Mouse (Mus musculus) right cerebral cortex, postnatal 36 days (tissue): ENCODE results near the gene Map3k4.
"Not testable (repeated sequence)": the region's sequence is repeated elsewhere in the genome, so short reads cannot be mapped to it uniquely, and the experiment has no call there.

Source experiments
- DNase-seq, 2 experiments: peaks; one replicate each; pipeline ENCODE4 v3.0.0; 2022; ENCODE audit warnings: low spot score in 2 of 2, mixed read lengths in 1 of 2

Gene Map3k4

DNA sequence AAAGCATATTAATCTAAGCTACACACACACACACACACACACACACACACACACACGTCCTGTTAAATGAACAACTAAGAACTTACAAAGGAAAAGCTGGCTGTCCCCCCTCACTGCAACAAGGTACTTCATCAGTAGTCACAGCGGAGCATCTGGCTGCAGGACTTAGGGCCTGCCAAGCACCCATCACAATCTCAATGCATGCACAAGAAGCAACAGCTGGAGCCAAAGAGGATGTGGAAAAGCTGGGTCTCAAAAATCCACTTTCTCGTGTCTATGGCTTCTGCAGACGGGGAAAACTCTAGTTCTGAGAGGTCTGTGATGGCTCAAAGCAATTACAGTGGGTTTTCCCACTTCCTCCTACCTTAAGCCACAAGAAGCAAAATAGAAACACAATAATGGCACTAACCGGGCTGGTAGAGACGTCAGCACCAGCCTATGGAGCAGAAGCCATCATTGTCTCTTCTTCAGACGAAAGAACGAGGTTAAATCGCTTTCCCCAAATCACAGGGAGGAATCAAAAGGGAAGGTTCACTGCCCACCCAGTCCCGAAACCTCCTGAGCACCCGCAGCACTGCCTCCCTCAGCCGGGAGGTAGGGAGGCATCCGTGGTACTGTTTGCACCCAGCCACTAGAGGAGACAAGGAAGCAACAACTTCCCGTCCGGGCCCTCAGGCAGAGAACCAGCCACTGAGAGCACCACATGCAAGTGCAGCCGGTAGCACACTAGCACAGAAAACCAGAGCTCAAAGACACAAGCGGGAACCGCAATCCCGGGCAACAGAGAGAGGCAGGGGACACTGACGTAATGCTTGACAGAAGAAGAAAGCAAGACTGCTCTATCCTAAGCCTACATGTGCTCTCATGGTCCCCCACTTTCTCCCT is 11.1 kb downstream of the Map3k4 start:
- no peak for DNase-seq

DNA sequence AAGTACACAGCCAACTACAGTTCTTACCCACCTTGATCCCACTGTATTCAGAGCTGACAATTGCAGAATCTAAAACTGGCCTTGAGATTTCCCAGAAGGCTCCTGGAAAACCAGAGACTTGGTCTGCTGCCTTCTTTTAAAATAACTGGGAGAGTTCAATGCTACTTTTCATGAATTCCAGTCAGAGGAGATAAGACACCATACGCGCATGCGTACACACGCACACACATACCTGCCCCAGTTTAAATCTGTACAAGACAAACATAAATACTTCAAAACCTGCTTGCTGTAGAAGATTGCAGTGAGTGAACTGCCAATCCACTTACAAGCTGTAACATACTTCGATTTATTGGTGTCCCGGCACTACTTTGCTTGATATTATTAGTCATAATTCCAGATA is 13.9 kb downstream of the Map3k4 start:
- DNase-seq, result no peak

DNA sequence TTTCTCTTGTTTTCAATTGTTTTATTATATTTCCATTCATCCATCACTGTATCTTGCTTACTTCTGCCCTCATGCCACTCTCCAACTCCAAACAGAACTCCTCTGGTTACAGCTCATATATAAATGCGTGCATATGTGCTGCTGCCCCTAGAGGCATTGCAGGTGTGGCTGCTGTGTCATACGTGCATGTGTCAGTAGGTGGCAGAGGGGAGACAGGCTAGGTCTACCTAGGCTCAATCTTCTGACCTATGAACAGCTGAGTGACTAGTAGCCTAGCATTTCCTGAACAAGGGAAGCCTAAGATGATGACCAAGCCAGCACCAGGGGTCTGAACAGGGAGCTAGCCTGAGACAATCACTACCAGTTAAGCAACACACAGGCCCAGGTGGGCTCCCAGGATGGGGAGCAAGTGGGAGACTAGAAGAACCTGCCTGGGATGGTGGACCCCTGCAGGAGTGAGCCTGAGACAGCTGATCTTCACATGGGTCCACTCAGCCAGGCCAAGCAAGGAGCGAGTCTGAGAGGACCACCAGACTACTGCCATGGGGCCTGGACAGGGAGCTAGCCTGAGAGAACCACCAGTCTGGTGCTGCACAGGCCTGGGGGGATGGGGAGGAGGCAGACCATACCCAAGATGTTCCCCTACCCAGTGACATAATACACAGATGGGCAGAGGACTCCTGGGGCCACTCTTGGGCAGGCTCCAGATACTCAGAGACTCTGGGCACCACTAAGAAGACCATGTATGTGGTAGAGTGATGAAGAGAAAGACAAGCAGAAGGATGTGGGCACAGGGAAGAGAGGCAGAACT is 17.5 kb downstream of the Map3k4 start:
- DNase-seq, result no peak

DNA sequence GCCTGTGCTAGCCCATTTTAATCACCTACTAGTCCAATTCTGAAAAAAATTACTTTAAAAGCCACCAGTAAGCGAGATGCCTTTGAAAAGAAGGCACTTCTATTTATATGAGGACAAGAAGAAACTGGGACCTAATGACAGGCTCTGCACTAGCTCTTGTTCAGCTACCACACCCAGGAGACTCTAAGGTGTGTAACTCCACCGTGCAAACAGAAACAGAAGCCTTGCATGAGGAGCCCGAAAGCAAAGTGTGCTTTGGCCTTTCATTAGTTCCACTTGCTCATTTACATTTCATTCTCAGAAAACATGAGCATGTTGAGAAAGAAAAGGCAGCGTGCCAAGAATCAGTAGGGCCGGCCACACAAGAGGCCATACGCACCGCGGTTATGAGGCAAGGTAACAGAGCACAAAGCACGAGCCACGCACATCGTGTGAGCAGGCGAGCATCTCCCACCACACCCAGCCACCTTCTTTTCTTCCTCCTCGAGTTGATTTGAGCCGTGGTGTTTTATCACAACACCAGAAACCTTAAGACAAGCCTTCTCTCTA is 18.4 kb downstream of the Map3k4 start:
- DNase-seq, result no peak

DNA sequence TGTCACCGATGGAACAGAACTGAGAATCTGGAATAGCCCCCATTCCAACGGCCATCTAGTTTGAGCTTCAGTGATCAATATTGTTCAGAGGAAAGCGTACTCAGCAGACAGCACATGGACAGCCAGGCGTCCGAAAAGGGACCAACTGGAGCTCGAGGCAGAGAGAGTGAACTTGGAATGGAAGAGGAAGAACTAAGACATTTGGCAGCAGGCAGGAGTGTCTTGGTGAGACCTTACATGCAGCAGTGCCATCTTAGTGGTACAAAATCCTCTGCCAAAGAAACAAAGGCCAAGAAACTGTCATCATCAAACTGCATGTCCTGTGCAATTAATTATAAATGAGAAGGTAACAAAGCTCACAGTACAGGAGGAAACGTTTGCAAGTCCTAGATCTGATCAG is 19.2 kb downstream of the Map3k4 start:
- DNase-seq, result no peak

DNA sequence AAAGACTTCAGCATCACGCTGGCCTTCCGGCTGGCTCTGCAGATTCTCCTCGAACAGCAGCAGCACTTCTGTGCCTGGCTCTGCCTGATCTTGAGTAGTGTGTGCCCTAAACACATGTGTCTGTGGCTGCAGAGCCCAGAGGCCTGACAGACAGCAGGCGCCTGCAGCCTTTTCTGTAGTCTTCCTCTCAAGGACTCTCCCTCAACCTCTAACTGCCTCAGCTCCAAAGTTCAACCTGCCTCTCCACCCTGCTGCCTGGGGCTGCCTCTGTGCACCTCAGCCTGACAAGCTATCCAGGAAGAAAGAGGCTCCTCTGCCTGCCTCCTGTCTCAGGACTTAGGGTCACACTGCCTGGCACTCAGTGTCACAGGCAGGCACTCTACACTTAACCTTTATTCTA is 20.6 kb downstream of the Map3k4 start:
- no peak for DNase-seq

DNA sequence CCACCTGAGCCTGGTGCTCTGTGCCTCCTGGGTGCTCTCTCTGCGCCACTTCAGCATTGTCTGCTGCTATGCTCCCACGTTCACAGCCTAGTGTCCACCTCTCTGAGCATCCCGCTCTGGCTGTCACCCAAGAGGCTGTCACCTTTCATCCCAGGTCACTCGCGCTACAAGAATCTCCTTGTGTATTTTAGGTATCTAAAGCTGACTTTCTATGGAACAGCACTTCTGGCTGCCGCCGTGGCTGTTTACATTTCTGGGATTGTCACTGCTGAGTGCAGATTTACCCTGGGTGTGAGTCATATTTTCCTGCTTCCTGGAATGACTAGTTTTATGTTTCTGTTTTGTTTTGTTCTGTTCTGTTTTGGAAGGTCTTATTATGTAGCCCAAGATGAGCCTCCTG is 21.3 kb downstream of the Map3k4 start:
- DNase-seq, result no peak

DNA sequence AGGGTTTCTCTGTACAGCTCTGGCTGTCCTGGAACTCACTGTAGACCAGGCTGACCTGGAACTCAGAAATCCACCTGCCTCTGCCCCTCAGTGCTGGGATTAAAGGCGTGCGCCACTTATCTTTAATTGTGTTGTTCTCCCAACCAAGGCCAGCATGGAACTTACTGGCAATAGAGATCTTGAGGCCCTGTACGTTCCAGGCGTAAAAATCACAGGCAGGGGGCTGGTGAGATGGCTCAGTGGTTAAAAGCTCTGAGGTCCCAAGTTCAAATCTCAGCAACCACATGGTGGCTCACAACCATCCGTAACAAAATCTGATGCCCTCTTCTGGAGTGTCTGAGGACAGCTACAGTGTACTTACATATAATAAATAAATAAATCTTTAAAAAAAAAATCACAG is 22.7 kb downstream of the Map3k4 start:
- DNase-seq, result not testable (repeated sequence)

DNA sequence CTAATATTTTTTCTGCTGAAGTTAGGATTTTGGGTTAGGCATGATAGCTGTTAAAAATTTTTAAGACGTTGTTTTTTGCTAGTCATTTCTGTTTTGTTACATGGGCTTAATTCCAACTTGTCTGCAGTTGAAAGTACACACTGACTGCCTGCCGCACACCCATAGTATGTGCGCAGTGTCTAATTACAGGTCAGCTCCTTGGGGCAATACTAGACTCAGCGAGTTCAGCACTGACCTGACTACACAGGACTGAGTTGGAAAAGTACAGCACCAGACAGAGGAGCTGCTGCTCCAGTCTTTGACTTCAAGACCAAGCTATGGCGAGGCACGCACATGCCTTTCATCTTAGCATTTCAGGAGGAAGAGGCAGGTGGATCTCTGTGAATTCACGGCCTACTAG is 24.2 kb downstream of the Map3k4 start:
- no peak for DNase-seq

DNA sequence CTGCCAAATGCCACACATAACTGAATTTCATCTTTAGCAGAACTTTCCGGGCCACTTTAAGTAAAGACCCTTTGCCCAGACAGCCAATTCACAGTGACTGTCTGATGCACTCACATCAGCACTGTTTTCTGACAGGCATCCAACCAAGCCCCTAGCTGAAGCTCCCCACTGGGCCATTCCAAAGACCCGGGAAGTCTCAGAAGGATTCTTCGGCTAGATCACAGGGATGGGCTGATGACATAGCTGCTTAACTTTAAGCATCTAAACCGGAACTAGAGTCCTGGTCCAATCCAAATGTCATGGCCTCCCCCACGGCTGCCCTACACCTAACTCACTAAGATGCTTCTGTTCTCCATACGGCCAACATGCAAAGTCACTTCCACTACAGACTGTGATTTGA is 25.0 kb downstream of the Map3k4 start:
- DNase-seq, result no peak

DNA sequence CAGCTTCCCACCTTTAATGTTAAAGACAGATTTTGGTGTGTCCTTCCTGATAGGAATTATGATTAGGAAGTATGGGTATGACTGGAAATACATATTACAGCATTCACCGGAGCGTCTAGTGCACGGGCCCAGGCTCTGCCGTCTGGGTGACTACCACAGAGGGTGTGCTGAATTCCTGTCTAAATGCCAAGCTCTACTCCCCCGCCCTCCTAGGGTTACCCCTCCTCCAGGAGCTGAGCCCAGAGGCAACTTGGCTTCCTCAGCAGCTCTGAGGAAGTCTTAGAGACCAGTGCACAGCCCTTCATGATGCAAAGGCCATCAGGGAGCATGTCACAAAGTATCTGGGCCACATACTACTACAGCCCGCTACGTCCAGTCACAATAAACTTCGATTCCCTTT is 25.7 kb downstream of the Map3k4 start:
- no peak for DNase-seq

DNA sequence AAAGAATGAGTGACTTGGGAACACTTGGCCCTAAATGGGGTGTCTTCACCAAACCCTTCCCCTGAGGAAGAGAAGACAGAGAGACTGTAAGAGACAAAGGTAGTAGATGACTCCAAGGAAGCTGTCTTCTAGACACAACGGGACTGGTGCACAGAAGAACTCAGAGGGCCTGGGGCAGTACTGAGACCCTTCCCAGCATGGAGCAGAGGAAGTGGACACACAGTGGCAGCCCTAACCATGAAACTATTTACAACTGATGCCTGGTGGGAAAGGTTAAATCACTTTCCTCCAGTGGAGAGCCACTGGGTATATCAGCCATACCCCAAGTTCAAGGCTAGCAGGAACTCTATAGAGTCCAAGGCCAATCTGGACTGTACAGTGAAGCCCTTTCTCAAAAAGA is 26.2 kb downstream of the Map3k4 start:
- DNase-seq, result no peak

DNA sequence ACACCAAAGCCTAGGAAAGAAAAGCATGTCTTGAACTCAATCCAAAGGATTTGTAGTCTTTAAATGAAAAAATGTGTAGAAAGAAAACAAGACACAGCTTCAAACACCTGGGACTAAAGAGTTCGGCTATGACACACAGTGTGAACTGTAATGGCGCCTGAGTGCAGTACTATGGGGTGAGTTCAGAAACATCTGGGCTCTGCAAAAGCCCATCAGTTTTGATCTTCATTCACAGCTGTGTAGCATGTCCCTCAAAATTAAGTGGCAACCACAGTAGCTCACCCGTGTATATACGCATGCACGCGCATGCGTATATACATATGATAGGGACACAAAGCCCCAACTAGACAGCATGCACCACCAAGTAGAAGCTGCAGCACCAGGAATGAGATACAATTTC is 27.4 kb downstream of the Map3k4 start:
- DNase-seq, result no peak

DNA sequence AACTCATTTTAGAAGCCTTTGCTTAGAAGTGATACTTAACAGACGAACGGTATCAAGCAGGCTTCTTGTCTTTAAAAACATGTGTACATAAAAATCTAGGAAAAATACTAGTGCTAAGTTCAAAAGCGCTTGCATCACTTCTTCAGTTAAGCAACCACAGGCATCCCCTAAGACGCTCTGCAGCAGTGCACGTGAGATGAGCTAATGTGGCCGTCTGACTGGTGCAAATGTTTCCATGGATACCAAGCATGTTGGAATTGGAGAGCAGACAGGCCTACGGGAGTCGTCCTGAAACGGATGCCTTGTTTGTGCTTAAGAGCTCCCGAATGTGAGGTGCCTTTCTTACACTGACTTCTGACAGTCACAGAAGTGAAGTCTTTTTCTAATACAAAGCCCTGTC is 27.9 kb downstream of the Map3k4 start:
- peak; percentile 59 to 60 for DNase-seq

DNA sequence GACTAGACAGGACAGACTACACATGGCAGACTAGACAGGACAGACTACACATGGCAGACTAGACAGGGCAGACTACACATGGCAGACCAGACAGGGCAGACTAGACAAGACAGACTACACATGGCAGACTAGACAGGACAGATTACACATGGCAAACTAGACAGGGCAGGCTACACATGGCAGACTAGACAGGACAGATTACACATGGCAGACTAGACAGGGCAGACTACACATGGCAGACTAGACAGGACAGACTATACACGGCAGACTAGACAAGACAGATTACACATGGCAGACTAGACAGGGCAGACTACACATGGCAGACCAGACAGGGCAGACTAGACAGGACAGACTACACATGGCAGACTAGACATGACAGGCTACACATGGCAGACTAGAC is 28.8 kb downstream of the Map3k4 start:
- DNase-seq, result not testable (repeated sequence)

DNA sequence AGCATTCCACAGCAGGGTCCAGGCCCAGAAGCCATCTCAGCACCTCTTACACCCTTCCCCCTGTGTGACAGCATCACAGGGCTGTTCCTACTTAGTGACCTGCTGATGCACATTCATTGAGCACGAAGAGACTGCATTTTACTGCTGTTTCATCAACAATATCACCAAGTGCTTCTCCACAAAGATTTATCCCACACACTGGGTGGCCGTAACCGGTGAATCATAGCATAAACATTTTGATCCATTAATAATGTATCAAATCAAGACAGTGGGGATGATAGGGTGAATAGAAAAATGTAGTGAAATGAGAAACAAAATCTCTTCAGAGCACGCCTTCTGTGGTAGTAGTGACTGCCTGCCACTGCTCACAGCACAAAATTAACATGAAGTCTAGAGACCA is 29.7 kb downstream of the Map3k4 start:
- DNase-seq, result no peak

DNA sequence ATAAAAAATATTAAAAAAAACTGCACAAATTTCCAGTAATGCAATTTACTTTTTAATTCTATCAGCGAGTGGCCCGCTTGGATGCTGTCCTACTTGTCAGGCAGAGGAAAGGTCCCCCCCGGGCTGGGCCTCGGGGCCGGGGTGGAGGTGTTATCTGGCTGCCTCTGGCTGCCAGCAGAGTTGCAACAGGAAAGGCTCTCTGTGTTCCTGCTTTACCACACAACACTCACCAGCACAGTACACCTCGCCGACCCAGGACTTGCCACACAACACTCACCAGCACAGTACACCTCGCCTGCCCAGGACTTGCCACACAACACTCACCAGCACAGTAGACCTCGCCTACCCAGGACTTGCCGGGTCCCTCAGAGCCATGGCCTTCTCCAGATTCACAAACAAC is 38.8 kb downstream of the Map3k4 start:
- DNase-seq, result no peak

DNA sequence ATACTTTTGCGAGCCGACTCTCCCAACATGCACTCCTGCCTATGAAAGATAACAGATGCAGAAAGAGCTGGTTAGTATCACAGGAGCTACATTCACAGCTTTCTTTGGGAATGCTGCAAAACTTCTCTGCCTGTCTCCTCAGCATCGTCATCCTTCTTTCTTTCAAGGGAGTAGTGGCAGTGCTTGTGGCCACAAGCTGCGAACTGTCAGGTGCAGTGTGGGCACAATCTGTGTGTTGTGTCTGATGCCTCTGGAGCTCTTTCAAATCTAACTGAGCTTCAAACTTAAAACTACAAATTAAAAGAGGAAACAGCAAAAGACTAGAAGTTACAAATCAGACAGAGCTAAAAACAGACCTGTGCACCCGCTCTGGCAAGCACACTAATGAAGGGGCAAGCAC is 40.5 kb downstream of the Map3k4 start:
- DNase-seq, result no peak

DNA sequence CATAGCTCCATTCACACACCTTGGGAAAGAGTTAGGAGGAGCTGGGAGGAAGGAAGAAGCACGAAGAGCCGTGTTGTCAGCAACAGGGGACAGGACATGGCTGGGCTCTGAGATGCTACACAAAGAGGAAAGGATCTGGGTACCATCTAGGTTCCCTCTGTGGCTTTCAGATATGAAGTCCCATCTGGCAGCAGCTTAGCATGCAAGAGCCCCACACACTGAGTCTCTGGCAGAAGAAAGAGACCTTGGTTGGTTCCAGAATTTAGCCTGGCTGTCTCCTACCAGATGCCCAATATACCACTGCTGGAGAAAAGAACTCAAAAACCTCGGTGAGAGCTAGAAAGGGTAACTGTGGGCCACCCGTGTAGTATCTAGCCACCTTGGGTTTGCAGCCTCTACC is 41.3 kb downstream of the Map3k4 start:
- DNase-seq, result no peak

DNA sequence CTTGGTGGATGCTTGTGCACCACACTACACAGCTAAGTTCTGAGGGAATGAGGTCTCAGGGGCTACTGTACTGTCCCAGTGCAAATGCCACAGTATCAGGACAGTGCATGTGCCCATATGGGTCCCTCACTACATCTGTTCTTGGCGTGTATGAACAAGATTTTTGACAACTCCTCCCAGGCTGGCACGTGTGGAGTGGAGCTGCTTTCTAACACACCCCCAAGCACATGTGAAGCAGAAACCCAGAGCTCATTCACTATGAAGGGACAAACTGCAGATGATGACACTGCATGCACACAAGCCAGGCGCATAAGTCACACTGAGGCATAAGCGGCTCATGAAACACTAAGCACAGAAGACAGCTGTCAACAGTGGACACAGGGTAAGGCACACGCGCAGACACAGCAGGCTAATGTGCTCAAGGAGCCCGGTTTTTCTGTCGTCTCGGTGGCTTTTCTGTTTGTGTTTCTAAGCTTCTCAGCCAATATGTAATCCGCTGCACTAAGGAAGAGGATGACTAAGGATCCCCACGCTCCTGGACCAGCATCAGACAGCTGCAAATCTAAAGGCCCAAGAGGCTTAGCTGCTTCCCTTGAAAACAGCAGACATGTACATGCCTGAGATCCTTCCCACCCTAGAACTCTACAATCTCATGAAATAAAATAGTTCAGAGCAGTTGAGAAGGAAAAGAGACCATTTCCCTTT is 41.9 kb downstream of the Map3k4 start:
- no peak for DNase-seq

DNA sequence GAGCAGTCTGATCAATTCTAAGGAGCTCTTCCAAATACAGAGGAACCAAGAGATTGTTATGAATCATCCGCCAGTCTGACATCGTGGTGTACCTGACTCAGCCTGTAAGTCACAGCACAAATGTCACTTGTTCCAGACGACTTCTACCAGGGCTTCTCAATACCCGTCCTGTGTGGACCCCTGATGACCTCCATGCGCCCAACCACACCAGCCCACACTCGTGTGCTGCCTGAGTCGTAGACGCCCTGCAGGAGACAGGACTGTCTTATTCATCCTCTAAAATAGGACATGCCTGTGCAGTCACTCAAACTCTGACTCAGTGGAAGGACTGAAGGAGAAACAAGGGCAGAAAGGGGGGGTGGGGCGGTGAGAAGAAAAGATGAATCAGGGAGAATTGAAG is 42.8 kb downstream of the Map3k4 start:
- no peak for DNase-seq

DNA sequence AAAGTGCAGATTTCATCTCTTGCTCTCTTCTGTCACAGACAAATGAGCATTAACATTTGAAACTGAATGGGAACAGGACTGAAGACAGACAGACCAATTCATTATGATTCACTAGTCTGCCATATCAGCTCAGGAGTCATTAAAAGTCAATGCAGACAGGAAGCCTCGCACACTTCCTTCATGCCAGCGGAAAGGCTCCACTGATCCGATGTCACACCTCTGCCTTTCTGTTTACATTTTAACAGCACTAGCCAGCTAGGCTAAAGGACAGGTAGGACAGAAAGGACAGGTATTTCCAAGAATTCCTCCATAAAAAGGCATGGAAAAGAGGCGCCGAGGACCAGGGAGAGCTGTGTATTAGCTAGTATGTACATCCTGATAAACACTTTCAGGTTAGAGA is 45.6 kb downstream of the Map3k4 start:
- DNase-seq, result no peak
